Mouse (Mus musculus): ENCODE measurements at regions not wholly inside any gene's neighbourhood (a gene's known extent, or its start where the extent isn't known, plus 50 kb on each side); places are given as distances from the start of the nearest gene placed in this dataset.

DNA sequence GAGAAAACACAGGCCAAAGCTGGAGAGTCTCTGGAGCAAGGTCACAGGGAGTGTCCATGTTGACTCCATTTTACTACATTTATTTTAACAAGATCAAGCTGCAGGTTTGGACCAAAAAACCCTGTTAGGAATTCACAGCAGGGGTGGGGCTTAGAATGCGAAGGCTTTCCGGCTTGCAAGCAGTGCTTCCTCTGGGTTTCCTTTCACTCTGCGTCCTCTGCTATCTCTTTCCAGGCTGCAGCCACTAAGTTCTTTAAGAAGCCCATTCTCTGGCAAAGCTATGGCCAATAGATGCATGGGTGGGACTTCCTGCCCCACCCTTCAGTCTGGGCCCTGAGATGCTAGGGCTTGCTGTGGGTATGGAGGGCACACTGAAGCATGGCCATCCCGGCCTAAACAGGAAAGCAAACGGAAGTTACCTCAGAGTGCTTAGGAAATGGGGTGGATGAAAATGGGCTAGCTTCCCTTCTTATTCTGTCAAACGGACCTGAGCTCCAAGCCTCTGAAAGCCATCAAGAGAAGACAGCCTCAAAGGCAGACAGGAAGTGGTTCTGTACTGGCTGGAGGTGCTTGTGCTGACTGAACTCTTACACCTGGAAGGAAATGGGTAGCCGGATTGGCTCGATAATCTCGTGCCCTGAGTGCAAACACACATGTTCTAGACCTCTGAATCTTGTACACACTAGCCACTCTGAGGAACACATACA, 90.6 kb upstream of the C1qtnf7 start:
- ATAC-seq = peak; percentile 40

DNA sequence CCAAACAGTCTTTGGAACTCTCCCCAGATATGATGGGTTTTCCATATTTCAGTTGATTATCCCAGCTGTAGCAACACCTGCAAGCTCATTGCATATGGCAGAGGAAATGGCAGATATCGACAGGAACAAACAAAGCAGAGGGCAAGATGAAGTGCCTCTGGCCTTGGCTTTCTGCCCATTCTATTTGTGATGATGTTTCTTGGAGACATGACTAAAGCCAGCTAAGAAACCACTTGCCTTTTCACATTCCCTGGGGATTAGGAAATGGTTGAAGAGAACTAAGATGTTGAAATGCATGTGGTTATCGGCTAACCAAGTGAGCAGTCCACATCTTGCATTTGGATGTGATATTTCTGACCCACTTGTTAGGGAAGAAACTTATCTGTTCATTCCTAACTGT, 82.0 kb upstream of the C1qtnf7 start:
- no peak for ATAC-seq

DNA sequence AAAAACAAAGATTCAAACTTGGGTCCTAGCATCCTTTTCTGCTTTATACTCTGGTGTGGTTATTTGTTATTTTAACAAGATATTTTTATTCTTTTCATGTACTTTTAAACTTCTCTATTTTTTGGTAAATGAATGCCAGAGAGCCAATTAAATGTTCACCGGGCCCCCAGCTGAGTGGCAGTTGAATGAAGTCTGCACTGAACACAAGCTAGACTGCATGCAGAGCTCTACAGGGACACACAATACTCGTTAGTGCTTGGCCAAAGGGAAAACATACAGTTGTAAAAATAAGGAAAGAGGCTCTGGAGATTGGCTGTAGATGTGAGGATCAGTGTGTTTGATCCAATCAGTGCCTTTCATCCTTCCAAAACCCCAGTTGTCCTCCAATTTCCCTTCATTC, 76.1 kb upstream of the C1qtnf7 start:
- ATAC-seq = no peak

DNA sequence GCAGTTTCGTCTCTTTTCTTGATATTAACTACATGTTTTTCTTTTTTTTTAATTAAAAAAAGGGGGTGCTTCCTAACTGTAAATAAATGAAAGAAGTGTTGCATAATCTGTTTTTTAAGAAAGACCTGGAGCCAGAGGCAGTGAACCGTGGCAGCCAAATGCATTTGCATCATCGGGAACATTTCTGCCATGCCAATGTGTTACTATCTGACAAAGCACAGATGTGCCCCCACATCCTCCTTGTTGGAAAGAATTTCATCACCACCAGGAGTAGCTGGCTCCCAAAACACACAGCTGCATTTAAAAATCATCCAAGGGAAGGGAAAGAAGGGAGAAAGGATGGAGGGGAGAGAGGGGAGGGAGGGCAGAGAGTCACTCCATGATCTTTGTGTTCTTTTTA, 74.0 kb upstream of the C1qtnf7 start:
- no peak for ATAC-seq

DNA sequence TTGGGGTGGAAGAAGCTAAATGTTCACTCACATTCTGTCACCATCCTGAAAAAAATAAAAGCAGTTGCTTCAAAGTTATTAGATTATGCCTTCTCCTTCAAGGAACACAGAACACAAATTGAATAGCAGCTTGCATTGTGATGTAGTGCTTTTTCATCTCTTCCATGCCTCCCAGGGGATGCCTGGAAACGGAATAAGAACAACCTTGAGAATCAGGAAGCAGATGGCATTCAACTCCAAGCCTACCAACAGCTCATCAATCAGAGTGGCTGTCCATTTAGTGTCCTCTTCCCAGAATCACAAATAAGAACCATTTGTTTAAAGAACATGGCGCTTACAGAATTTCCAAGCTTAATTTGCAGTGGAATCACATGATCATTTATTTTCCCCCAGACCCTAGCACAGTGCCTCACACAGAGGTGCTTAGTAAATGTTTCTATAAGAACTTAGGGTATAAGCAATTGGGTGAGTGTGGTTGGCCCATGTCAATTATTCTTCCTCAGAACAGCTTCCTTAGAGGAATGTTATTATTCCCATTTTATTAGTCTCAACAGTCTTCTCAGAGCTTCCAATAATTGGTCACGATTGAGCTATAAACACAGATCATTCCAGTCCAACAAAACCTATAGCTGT, 70.6 kb upstream of the C1qtnf7 start:
- no peak for ATAC-seq

DNA sequence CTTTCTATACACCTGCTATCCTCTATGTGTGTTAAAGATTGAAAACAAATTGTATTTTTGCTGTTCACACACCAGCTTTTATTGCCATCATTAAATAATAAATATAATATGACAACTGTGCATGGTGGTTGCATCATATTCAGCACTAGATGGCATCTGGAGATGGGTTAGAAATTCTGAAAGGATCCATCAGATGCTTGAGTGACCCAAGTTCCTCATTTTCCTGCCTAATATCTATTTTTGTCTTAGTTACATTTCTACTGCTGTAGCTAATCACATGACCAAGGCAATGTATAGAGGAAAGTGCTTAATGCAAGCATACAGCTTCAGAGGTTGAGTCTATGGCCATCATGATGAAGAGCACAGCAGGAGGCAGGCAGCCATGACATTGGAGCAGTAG, 69.7 kb upstream of the C1qtnf7 start:
- ATAC-seq = no peak

DNA sequence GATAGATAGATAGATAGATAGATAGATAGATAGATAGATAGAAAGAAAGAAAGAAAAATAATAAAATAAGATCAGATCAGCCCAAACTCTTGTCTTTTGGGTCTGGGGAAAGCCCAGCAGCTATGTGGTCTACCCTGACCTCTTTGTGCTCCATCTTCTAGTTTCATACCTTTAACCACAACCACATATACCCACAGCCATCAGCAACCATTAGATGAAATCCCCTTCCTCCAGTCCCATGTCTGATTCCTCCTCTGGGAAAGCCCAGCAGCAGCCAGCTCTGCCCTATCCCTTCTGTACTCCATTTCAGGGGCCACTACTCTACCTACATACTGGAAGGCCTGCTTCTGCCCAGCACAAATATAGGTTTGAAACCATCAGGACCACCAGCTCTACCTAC, 69.0 kb upstream of the C1qtnf7 start:
- ATAC-seq = no peak

DNA sequence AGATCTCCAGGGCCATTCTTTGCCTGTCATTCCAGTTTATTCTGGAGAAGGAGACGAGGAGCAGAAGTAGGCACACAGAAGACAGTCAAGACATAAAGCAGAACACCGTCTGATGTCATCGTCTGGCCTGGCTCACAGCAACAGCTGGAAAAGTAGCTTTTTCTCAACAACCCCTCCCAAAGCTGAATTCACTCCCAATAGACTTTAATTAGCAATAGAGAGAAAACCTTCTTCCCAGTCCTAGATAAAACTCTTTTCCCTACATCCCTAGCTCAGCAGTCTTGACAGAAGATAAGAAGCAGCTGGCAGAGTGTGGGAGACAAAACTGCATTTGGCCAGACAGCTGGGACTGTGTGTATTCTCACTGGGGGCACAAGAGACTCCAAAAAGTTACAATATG, 59.3 kb upstream of the C1qtnf7 start:
- no peak for ATAC-seq

DNA sequence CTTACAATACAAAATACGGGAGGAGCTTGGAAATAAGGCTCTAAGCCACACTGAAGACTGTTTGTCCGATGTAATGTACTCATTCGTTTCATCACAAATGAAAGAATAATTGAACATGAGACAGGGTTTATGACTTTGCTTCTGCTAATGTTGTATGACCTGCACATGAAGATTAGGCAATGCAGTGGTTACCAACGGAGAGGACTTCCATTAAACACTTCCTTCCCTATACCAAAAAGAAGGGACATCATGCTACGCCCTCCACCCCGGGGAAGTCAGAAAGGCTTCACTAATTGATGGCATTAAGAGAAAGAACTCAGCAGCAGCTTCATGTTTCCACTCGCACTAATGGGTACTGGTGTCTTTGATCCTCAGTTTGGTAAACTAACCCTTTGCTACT, 57.6 kb upstream of the C1qtnf7 start:
- ATAC-seq = no peak

DNA sequence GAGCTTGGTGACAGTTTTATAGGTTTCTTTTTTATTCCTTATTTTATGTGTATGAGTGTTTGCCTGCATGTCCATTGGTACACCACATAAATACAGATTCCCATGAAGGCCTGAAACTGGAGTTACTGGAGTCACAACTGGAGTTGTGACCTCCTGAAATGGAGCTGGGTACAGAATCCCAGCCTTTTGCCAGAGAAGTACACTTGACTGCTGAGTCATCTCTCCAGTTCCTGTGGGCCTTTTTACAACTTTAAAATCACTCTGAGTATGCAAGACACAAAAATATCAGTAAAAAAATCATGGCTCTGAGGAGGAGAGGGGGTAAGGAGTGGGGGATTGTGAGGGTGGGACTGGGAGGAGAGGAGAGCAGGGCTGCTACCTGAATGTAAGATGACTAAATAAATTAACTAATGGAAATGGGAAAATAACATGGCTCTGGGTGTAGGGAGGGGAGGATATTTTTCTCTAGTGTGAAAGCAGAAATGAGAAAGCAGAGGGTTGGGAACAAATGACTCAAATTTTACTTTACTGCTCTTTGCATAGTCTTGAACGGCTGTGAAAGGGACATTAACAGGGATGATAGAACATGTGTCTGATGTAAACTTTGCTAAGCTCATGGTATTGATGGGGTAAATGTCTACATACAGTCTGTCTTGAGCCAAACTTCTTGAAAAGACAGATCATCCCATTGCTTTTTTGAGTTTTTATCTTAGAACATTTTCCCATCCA, 53.2 kb upstream of the C1qtnf7 start:
- ATAC-seq = no peak
